Mouse (Mus musculus): ENCODE measurements around the gene Sag. TPM values are rescaled to one million over a fixed set of nuclear protein-coding genes. Genes with fewer than 3 reads are reported as not detected.

The Sag gene
- polyA plus RNA-seq, 1 experiment from 2014 or later = 1.2 TPM

GRCm38 (mm10) chr1:87858529-87858928 is 55.0 kb downstream of the Sag start:
- Histone ChIP-seq H3K9me3 (no peaks in the 10 kb centered on the region), H3K4me2 (no peak overlapping the region), H3K36me3 (no peaks in the 10 kb centered on the region), H3K4me3 (no peak overlapping the region), H3K4me1 (peaks cover 33% of the 10 kb centered on the region), H3K9ac (no peak overlapping the region), H3K27me3 (no peaks in the 10 kb centered on the region), H3K27ac (no peak overlapping the region)
- WGBS = 65% methylated on average over 2 of the region's 2 CpGs
- ATAC-seq (ENCODE audit: borderline replicate concordance, extremely low read depth, low FRiP score, low TSS enrichment) = no peak

DNA sequence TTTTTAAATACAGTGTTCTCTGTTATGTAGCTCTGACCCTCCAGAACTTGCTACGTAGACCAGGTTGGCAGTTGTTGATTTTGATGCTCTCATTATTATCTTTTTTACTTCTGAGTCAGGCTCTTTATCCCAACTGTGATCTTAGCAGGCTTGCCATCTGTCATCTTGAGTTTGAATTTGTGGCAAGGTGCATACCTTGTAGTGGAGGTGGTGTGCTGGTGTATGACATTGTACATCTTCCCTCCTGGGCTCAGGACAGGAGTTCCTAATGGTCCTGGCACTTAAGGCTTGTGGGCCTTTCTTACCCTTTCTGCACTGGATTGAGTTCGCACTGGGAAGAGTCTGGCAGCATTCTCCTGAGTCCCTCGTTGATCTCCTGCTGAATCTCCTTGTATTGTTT is 60.1 kb downstream of the Sag start:
- ATAC-seq (ENCODE audit: borderline replicate concordance, extremely low read depth, low FRiP score, low TSS enrichment) = no peak
- WGBS = 67% methylated on average over 3 of the region's 3 CpGs
- H3K9me3 ChIP-seq = no peaks in the 10 kb centered on the region
- H3K4me2 ChIP-seq = no peak overlapping the region
- no peak overlapping the region for H3K9ac ChIP-seq
- no peak overlapping the region for H3K4me3 ChIP-seq
- peaks cover 11% of the 10 kb centered on the region for H3K4me1 ChIP-seq
- H3K36me3 ChIP-seq = no peaks in the 10 kb centered on the region
- no peaks in the 10 kb centered on the region for H3K27me3 ChIP-seq
- H3K27ac ChIP-seq = no peak overlapping the region

DNA sequence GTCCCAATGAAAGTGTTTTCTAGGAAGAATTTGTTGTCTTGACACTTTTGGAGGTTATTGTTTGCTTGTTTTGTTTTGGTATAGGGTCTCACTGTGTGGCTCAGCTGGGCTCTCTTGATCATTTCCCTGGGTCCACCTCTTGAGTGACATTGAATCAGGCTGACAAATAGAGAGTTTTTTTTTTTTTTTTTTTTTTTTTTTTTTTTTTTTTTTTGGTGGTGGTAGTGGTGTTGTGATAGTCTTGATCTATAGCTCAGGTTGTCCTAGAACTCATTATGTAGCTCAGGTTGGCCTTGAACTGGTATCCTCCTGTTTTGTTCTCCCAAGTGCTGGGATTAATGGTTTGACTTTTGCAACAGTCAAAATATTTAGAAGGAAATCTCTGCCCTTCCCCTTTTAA is 61.4 kb downstream of the Sag start:
- Histone ChIP-seq H3K4me3 (no peak overlapping the region), H3K4me2 (no peak overlapping the region), H3K27ac (no peak overlapping the region), H3K4me1 (peaks cover 7% of the 10 kb centered on the region; the same call in 1 of the 2 replicates), H3K36me3 (no peaks in the 10 kb centered on the region), H3K9me3 (no peaks in the 10 kb centered on the region), H3K9ac (no peak overlapping the region), H3K27me3 (no peaks in the 10 kb centered on the region)
- no peak for ATAC-seq (ENCODE audit: borderline replicate concordance, extremely low read depth, low FRiP score, low TSS enrichment)

- H3K9ac ChIP-seq = no peak overlapping the region
- H3K4me1 ChIP-seq = peaks cover 10% of the 10 kb centered on the region; the same call in 1 of the 2 replicates
- H3K4me3 ChIP-seq = no peak overlapping the region
- H3K27ac ChIP-seq = no peak overlapping the region
- H3K4me2 ChIP-seq = no peak overlapping the region
- H3K27me3 ChIP-seq = no peaks in the 10 kb centered on the region
- no peak for ATAC-seq (ENCODE audit: borderline replicate concordance, extremely low read depth, low FRiP score, low TSS enrichment)
- WGBS = 85% methylated on average over 1 of the region's 1 CpGs
- no peaks in the 10 kb centered on the region for H3K36me3 ChIP-seq
- no peaks in the 10 kb centered on the region for H3K9me3 ChIP-seq
Observed at GRCm38 (mm10) chr1:87866672-87867071, 63.2 kb downstream of the Sag start.

DNA sequence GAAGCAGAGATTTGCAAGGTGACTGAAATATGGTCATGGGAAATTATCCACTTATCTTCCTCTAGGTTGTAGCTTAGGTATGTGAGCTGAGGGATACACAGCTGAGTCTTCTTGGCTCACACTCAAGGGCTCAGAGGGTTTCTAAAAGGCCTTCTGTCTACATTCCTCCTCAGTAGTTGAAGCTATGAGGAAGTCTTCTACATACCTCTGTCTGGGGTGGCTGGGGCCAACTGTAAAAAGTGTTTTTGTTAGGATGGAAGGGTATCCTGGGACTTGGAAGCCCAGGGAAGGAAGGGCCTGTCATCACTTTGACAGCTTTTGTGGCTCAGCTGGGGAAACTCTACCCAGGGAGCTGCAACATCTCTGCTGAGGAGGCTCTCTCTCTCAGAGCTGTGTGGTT is 68.1 kb downstream of the Sag start:
- H3K4me2 ChIP-seq = no peak overlapping the region
- H3K4me3 ChIP-seq = no peak overlapping the region
- no peak for ATAC-seq (ENCODE audit: borderline replicate concordance, extremely low read depth, low FRiP score, low TSS enrichment)
- no peaks in the 10 kb centered on the region for H3K9me3 ChIP-seq
- H3K4me1 ChIP-seq = peaks cover 5% of the 10 kb centered on the region; the same call in 1 of the 2 replicates
- no peak overlapping the region for H3K9ac ChIP-seq
- no peaks in the 10 kb centered on the region for H3K36me3 ChIP-seq
- H3K27me3 ChIP-seq = no peaks in the 10 kb centered on the region
- H3K27ac ChIP-seq = peak overlapping the region; percentile 15; the same call in 1 of the 2 replicates

GRCm38 (mm10) chr1:87873081-87873480 is 69.6 kb downstream of the Sag start:
- Histone ChIP-seq H3K27ac (no peak overlapping the region), H3K4me1 (peaks cover 15% of the 10 kb centered on the region), H3K27me3 (no peaks in the 10 kb centered on the region), H3K4me3 (no peak overlapping the region), H3K9me3 (no peaks in the 10 kb centered on the region), H3K9ac (no peak overlapping the region), H3K36me3 (no peaks in the 10 kb centered on the region), H3K4me2 (no peak overlapping the region)
- ATAC-seq (ENCODE audit: borderline replicate concordance, extremely low read depth, low FRiP score, low TSS enrichment) = no peak

DNA sequence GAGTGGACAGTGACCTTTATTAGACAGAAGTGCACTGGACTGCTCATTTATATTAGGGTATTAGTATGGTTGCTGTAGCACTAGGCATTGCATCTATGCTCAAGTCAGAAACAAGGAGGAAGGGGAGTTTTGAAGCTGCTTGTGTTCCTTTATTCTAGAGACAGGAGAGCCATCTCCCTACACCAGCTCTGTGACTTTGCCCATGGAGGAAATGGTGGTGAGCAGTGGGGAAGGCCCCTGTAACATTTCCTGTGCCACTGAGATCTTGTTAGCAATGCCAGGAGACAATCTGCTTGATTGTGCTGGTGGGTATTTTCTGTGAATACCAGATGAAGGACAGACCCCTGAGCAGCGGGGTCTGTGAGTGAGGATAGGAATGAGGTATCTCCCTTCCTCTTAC is 72.6 kb downstream of the Sag start:
- Histone ChIP-seq H3K36me3 (no peaks in the 10 kb centered on the region), H3K9ac (no peak overlapping the region), H3K4me2 (no peak overlapping the region), H3K27me3 (no peaks in the 10 kb centered on the region), H3K27ac (no peak overlapping the region), H3K4me3 (no peak overlapping the region), H3K4me1 (peaks cover 42% of the 10 kb centered on the region), H3K9me3 (no peaks in the 10 kb centered on the region)
- no peak for ATAC-seq (ENCODE audit: borderline replicate concordance, extremely low read depth, low FRiP score, low TSS enrichment)
- WGBS = 91% methylated on average over 1 of the region's 1 CpGs

DNA sequence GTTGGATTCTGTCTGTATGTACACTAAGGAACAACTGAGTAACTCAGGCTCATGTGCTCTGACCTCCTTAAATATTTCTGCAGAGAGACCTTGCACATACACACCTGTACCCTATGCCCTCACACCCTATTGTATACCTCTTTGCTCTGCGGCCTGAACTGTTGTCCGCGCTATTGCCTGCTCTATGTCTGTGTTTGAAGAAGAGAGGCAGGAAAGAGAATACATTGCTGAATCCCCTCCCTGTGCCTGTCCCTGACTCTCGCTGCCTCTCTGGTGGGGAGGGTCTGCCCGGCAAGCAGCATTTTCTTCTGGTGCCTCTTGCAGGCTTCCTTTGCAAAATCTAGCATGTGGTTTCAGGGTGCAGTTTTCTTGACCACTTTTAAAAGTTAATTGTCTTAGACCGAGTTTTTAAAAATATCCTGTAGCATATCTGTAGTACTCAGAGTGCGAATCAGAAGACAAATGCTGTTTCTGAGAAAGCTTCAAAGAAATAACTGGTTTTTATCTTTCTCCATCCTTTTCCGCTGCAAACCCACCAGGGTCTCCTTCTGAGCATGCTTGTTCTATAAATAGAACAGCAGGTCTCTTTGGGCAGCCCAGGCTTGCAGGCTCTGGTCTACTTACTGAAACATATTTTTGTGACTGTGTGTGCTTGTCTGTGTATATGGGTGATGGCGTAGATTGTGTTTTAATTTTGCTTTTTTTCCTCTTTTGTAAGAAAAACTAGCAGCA is 74.2 kb downstream of the Sag start:
- Histone ChIP-seq H3K4me2 (no peak overlapping the region), H3K27me3 (no peaks in the 10 kb centered on the region), H3K36me3 (0 out of 2 replicates have a peak, but pooled peaks cover under 1% of the 10 kb centered on the region), H3K4me1 (peaks cover 49% of the 10 kb centered on the region), H3K9ac (no peak overlapping the region), H3K4me3 (no peak overlapping the region), H3K27ac (0 out of 2 replicates have a peak overlapping the region, but pooled peaks have one; percentile 94), H3K9me3 (no peaks in the 10 kb centered on the region)
- ATAC-seq (ENCODE audit: borderline replicate concordance, extremely low read depth, low FRiP score, low TSS enrichment) = no peak
- 48% methylated on average over 9 of the region's 9 CpGs for WGBS

DNA sequence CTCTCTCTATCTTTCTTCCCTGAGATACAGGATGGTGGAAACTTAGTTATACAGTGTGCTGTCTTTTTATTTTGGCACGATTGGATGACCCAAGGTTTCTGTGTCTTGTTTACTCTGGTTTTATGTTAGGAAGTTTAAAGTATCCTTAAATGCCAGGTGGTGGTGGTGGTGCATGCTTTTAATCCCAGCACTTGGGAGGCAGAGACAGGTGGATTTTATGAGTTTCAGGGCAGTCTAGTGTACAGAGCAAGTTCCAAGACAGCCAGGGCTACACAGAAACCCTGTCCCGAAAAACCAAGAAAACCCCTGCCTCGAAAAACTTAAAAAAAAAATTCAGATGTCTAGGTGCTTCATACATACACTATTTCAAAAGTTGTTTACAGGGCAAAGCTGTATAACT is 75.6 kb downstream of the Sag start:
- Histone ChIP-seq H3K9ac (no peak overlapping the region), H3K27ac (peak overlapping the region; percentile 94)

GRCm38 (mm10) chr1:87879494-87880325 is 76.2 kb downstream of the Sag start:
- Histone ChIP-seq H3K36me3 (peaks cover 13% of the 10 kb centered on the region), H3K9ac (no peak overlapping the region), H3K9me3 (no peaks in the 10 kb centered on the region), H3K27ac (peak overlapping the region; percentile 94), H3K4me3 (no peak overlapping the region), H3K27me3 (no peaks in the 10 kb centered on the region), H3K4me2 (peak overlapping the region; percentile 28; the same call in 1 of the 2 replicates), H3K4me1 (peaks cover 49% of the 10 kb centered on the region)
- 7% methylated on average over 3 of the region's 3 CpGs for WGBS
- peak; percentile 95 for ATAC-seq (ENCODE audit: borderline replicate concordance, extremely low read depth, low FRiP score, low TSS enrichment)

More for the DNA sequence above, 75.6 kb downstream of the Sag start:
- Histone ChIP-seq H3K36me3 (peaks cover 9% of the 10 kb centered on the region), H3K4me3 (no peak overlapping the region), H3K4me2 (no peak overlapping the region), H3K27me3 (no peaks in the 10 kb centered on the region), H3K4me1 (peaks cover 49% of the 10 kb centered on the region), H3K9me3 (no peaks in the 10 kb centered on the region)
- no peak for ATAC-seq (ENCODE audit: borderline replicate concordance, extremely low read depth, low FRiP score, low TSS enrichment)
- 72% methylated on average over 3 of the region's 3 CpGs for WGBS

GRCm38 (mm10) chr1:87880326-87880627 is 76.8 kb downstream of the Sag start:
- peaks cover 49% of the 10 kb centered on the region for H3K4me1 ChIP-seq
- peak overlapping the region; percentile 28; the same call in 1 of the 2 replicates for H3K4me2 ChIP-seq
- ATAC-seq (ENCODE audit: borderline replicate concordance, extremely low read depth, low FRiP score, low TSS enrichment) = no peak

GRCm38 (mm10) chr1:87880856-87881255 is 77.4 kb downstream of the Sag start:
- H3K9ac ChIP-seq = no peak overlapping the region
- H3K4me3 ChIP-seq = no peak overlapping the region
- no peaks in the 10 kb centered on the region for H3K9me3 ChIP-seq
- peaks cover 49% of the 10 kb centered on the region for H3K4me1 ChIP-seq
- ATAC-seq (ENCODE audit: borderline replicate concordance, extremely low read depth, low FRiP score, low TSS enrichment) = no peak
- WGBS = 38% methylated on average over 2 of the region's 2 CpGs
- peaks cover 18% of the 10 kb centered on the region for H3K36me3 ChIP-seq
- H3K27me3 ChIP-seq = no peaks in the 10 kb centered on the region
- peak overlapping the region; percentile 94 for H3K27ac ChIP-seq
- no peak overlapping the region for H3K4me2 ChIP-seq

More at GRCm38 (mm10) chr1:87880326-87880627, 76.8 kb downstream of the Sag start:
- H3K9me3 ChIP-seq = no peaks in the 10 kb centered on the region
- peaks cover 14% of the 10 kb centered on the region for H3K36me3 ChIP-seq
- H3K4me3 ChIP-seq = no peak overlapping the region
- H3K9ac ChIP-seq = no peak overlapping the region
- no peaks in the 10 kb centered on the region for H3K27me3 ChIP-seq
- 75% methylated on average over 6 of the region's 6 CpGs for WGBS
- peak overlapping the region; percentile 94 for H3K27ac ChIP-seq

All from lung, embryonic 15.5 days (tissue).